Mouse (Mus musculus) liver, adult 2 months (tissue): ENCODE data around the gene Fam189a1. TPM values are rescaled to one million over a fixed set of nuclear protein-coding genes. Genes with fewer than 3 reads are reported as not detected.

Experiments used
- DNase-seq: peaks from one replicate; pipeline ENCODE4 v3.0.0-alpha.2; 2011; ENCODE audit warnings: low read depth, low spot score; ENCODE audit errors: extremely low read depth
- H3K27ac ChIP-seq: fragments of 200-500 bp; replicated peaks from 2 replicates; pipeline ENCODE4 v1.5.1; 2012; ENCODE audit warnings: low read depth, mild to moderate bottlenecking, control low read depth, inconsistent platforms, low read length; ENCODE audit not compliant: insufficient read depth
- H3K27me3 ChIP-seq: fragments of 200-500 bp; 2 replicates; pipeline ENCODE4 v1.6.1; 2012; ENCODE audit warnings: mild to moderate bottlenecking, moderate library complexity, low read length, inconsistent platforms; ENCODE audit not compliant: control insufficient read depth, insufficient read depth
- H3K36me3 ChIP-seq: fragments of 200-500 bp; 2 replicates; pipeline ENCODE4 v1.6.1; 2012; ENCODE audit warnings: low read length, inconsistent platforms; ENCODE audit not compliant: control insufficient read depth, insufficient read depth
- H3K4me1 ChIP-seq: fragments of 200-500 bp; 2 replicates; pipeline ENCODE4 v1.6.1; 2011; ENCODE audit warnings: low read length; ENCODE audit not compliant: control insufficient read depth, insufficient read depth
- H3K4me3 ChIP-seq: fragments of 200-500 bp; 2 replicates; pipeline ENCODE4 v1.5.1; 2011; ENCODE audit warnings: low read depth, mild to moderate bottlenecking, control low read depth, low read length, moderate library complexity; ENCODE audit not compliant: insufficient read depth
- H3K79me2 ChIP-seq: fragments of 200-500 bp; 2 replicates; pipeline ENCODE4 v1.6.1; 2012; ENCODE audit warnings: inconsistent platforms, mild to moderate bottlenecking, low read length, moderate library complexity; ENCODE audit not compliant: control insufficient read depth, insufficient read depth
- H3K9ac ChIP-seq: fragments of 200-500 bp; 2 replicates; pipeline ENCODE4 v1.6.1; 2012; ENCODE audit warnings: low read depth, mild to moderate bottlenecking, control low read depth, inconsistent platforms, low read length
- CTCF ChIP-seq: fragments of 200-500 bp; IDR thresholded peaks from 2 replicates; pipeline ENCODE4 v1.5.1; 2011; ENCODE audit warnings: low read depth, low read length, control low read depth
- POLR2A ChIP-seq: fragments of 200-500 bp; IDR thresholded peaks from 2 replicates; pipeline ENCODE4 v1.6.1; 2011; ENCODE audit warnings: low read length, control low read depth; ENCODE audit not compliant: insufficient read depth; ENCODE audit errors: extremely low read depth
- WGBS: fragments of 180-500 bp; shearing (Covaris S2); methylation state at CpG from one replicate; pipeline ENCODE4 v1.1.7; 2018; 5-methylcytosine and 5-hydroxymethylcytosine counted together
- polyA plus RNA-seq: library from polyadenylated mRNA; depleted of rRNA; stranded (reverse); fragments of >200 nt; gene quantifications from 2 replicates; pipeline ENCODE4 v1.2.3, GENCODE M21; 2012
- total RNA-seq: library from RNA; depleted of rRNA; stranded (reverse); fragments of >200 nt; gene quantifications from 2 replicates; pipeline ENCODE4 v1.2.3, GENCODE M21; 2014

The Fam189a1 gene
- total and polyA plus RNA-seq, 2 experiments: 0.32 TPM; not detected in 1

DNA sequence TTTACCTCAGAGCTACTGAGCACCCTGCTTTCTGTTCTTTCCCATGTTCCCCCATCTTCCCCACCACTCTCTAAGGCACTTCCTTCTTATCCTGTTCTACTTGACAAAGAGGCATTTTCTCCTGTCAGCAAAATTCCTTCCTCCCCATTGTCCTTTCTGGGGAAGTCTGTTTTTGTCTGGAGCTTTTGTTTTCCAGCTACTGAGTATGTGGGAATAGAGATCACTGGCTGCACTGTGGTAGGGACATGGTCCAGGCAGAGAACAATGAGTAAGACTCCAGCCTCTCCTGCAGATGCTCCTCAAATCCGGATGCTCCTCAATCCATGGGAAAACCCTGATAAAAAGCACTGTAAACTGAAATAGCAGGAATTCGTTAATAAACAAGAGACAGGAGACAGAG is 135.1 kb downstream of the Fam189a1 start:
- Histone ChIP-seq H3K9ac (no peak overlapping the region), H3K79me2 (no peaks in the 10 kb centered on the region), H3K4me1 (no peaks in the 10 kb centered on the region), H3K4me3 (no peak overlapping the region), H3K27ac (no peak overlapping the region), H3K36me3 (no peaks in the 10 kb centered on the region), H3K27me3 (no peaks in the 10 kb centered on the region)
- WGBS: 44% methylated on average over 2 of the region's 2 CpGs
- TF ChIP-seq POLR2A: no peak
- no peak for TF ChIP-seq CTCF
- DNase-seq: no peak

DNA sequence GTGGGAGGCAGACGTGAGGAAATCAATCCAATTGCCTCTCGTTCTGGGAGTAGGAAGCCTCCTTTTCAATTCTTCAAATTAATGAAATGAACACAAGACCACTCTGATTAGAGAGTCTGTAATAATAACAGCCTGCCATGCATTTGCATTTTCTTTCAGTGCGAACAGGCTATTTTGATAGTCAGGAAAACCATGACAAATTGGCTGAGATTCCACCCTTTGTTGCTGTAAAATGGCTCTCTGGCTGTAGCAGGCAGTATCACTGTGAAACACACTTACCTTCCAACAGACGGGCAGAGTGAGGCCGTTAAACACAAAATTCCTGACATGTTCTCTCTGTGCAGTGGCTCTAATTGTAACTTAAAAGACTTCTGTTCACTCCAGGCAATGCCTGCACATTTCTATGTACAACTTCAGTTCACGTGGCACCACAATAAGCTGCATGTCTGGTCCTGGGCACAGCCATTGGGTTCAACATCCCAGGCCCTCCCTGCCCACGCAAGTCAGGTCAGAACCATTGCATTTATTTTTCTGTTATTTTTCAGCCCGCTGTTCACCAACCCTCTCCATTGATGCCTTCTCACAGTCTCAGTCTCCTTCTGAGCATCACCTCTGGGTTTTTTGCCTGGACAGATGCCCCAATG is 138.2 kb downstream of the Fam189a1 start:
- Histone ChIP-seq H3K79me2 (no peaks in the 10 kb centered on the region), H3K27ac (no peak overlapping the region), H3K27me3 (no peaks in the 10 kb centered on the region), H3K4me3 (no peak overlapping the region), H3K4me1 (no peaks in the 10 kb centered on the region), H3K36me3 (no peaks in the 10 kb centered on the region), H3K9ac (no peak overlapping the region)
- no peak for DNase-seq
- no peak for TF ChIP-seq POLR2A
- 85% methylated on average over 8 of the region's 8 CpGs for WGBS

DNA sequence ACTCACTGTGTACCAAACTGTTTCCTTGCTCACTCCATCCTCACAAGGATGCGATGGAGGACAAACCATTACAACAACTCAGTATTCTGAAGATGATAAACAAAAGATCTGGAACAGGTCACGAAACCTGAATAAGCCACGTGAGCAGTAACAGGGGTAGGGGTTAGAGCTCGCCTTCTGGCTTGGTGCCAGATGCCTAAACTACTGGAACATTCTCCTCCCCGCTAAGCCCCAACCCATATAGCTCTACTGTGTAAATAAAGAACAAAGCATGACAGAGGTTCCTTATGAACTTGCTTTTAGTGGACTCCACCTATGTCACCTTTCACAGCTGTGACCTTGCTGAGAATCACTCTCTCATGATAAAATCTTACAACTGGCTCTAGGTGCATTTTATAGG is 139.0 kb downstream of the Fam189a1 start:
- Histone ChIP-seq H3K4me1 (no peaks in the 10 kb centered on the region), H3K4me3 (no peak overlapping the region), H3K27me3 (no peaks in the 10 kb centered on the region), H3K9ac (no peak overlapping the region), H3K27ac (no peak overlapping the region), H3K79me2 (no peaks in the 10 kb centered on the region), H3K36me3 (no peaks in the 10 kb centered on the region)
- 74% methylated on average over 5 of the region's 5 CpGs for WGBS
- DNase-seq: no peak
- TF ChIP-seq CTCF (no peak), POLR2A (no peak)

GRCm38 (mm10) chr7:65011133-65011532 is 145.2 kb downstream of the Fam189a1 start:
- no peaks in the 10 kb centered on the region for H3K79me2 ChIP-seq
- H3K27ac ChIP-seq: no peak overlapping the region
- TF ChIP-seq POLR2A: no peak
- no peak for TF ChIP-seq CTCF
- H3K9ac ChIP-seq: no peak overlapping the region
- H3K4me1 ChIP-seq: no peaks in the 10 kb centered on the region
- H3K27me3 ChIP-seq: no peaks in the 10 kb centered on the region
- 68% methylated on average over 6 of the region's 6 CpGs for WGBS
- H3K36me3 ChIP-seq: no peaks in the 10 kb centered on the region
- H3K4me3 ChIP-seq: no peak overlapping the region
- no peak for DNase-seq

DNA sequence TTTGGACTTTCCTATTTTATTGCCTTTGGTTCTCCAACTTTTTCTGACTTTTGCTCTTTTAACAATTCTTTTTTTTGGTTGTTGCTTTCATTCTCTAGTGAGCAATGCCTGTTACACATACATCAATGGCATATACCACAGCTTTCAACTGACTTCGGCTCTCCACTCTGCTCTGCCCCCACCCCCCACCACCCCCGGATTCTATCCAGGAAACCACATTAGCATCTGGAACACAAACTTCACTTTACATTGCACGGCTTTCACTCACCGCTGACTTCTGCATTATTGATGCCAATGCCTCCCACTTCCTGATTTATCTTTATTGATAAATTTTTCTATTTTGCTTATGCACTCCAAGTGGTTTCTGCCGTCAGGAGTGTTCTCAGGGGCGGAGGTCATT is 146.1 kb downstream of the Fam189a1 start:
- Histone ChIP-seq H3K27ac (no peak overlapping the region), H3K4me3 (no peak overlapping the region), H3K9ac (no peak overlapping the region), H3K4me1 (no peaks in the 10 kb centered on the region), H3K27me3 (no peaks in the 10 kb centered on the region), H3K79me2 (no peaks in the 10 kb centered on the region), H3K36me3 (no peaks in the 10 kb centered on the region)
- WGBS: 61% methylated on average over 6 of the region's 6 CpGs
- no peak for DNase-seq
- TF ChIP-seq POLR2A: no peak
- TF ChIP-seq CTCF: no peak

DNA sequence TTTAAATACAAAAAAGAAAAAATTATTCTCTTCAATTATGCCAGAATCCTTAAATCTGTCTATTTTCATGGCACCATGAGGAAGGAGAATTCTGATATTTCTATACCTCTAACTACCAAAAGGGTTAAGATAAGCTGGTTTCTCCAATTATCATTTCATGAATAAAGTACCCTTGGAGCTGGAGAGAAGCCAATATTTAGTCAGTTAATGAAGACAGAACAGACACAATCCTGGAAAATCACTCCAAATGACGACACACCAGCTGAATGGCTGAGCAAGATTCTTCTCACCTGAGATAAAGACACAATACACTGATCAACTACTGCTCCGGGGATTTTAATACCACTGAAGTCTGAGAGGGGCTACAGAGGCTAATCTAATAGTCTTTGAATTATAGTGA is 150.6 kb downstream of the Fam189a1 start:
- Histone ChIP-seq H3K9ac (no peak overlapping the region), H3K79me2 (no peaks in the 10 kb centered on the region), H3K27me3 (no peaks in the 10 kb centered on the region), H3K4me3 (no peak overlapping the region), H3K36me3 (no peaks in the 10 kb centered on the region), H3K27ac (no peak overlapping the region), H3K4me1 (no peaks in the 10 kb centered on the region)
- DNase-seq: no peak
- WGBS: 66% methylated on average over 2 of the region's 2 CpGs
- no peak for TF ChIP-seq POLR2A
- no peak for TF ChIP-seq CTCF
